Mouse (Mus musculus) brain, adult 2 months (tissue): ENCODE measurements at regions not wholly inside any gene's neighbourhood (a gene's known extent, or its start where the extent isn't known, plus 50 kb on each side); places are given as distances from the start of the nearest gene placed in this dataset.
A peak's percentile ranks its signal among the peaks of the same experiment; 100 is the strongest.

Source experiments
- DNase-seq: peaks from one replicate; pipeline ENCODE4 v3.0.0; 2011; ENCODE audit warnings: low read depth, low spot score

GRCm38 (mm10) chr8:52704055-52704454, 807.5 kb upstream of the Aga start:
- DNase-seq = no peak

GRCm38 (mm10) chr8:52732150-52732549, 779.4 kb upstream of the Aga start:
- peak; percentile 1 for DNase-seq
